Mouse (Mus musculus): ENCODE measurements around the gene Cntn5. TPM values are rescaled to one million over a fixed set of nuclear protein-coding genes. Genes with fewer than 3 reads are reported as not detected.
"Not testable (repeated sequence)": the region's sequence is repeated elsewhere in the genome, so short reads cannot be mapped to it uniquely, and the experiment has no call there.

The Cntn5 gene
- polyA plus RNA-seq, 1 experiment from 2014 or later: 3.0 TPM

- H3K4me3 ChIP-seq: no peak overlapping the region
- no peak for ATAC-seq (ENCODE audit: insufficient number of reproducible peaks, insufficient read depth, low FRiP score, low TSS enrichment)
- H3K27ac ChIP-seq: no peak overlapping the region
- H3K4me2 ChIP-seq (replicated peaks): no peak overlapping the region
- no peaks in the 10 kb centered on the region for H3K4me1 ChIP-seq
- H3K36me3 ChIP-seq: no peaks in the 10 kb centered on the region
- H3K9me3 ChIP-seq: no peaks in the 10 kb centered on the region
- H3K9ac ChIP-seq: no peak overlapping the region
- WGBS: 90% methylated on average over 5 of the region's 5 CpGs
- H3K27me3 ChIP-seq: no peaks in the 10 kb centered on the region
Measured at GRCm38 (mm10) chr9:10645951-10646350, 258.6 kb downstream of the Cntn5 start.

- Histone ChIP-seq H3K4me3 (no peak overlapping the region), H3K4me2 (replicated peaks) (no peak overlapping the region), H3K4me1 (no peaks in the 10 kb centered on the region), H3K9me3 (no peaks in the 10 kb centered on the region), H3K27me3 (no peaks in the 10 kb centered on the region), H3K36me3 (no peaks in the 10 kb centered on the region), H3K27ac (no peak overlapping the region), H3K9ac (no peak overlapping the region)
- WGBS: 74% methylated on average over 7 of the region's 7 CpGs
- no peak for ATAC-seq (ENCODE audit: insufficient number of reproducible peaks, insufficient read depth, low FRiP score, low TSS enrichment)
Measured at GRCm38 (mm10) chr9:10645045-10645830, 259.3 kb downstream of the Cntn5 start.

GRCm38 (mm10) chr9:10618036-10618435 is 286.5 kb downstream of the Cntn5 start:
- ATAC-seq (ENCODE audit: insufficient number of reproducible peaks, insufficient read depth, low FRiP score, low TSS enrichment): no peak
- H3K36me3 ChIP-seq: no peaks in the 10 kb centered on the region
- no peak overlapping the region for H3K4me2 ChIP-seq (replicated peaks)
- no peaks in the 10 kb centered on the region for H3K4me1 ChIP-seq
- H3K9ac ChIP-seq: no peak overlapping the region
- H3K27me3 ChIP-seq: no peaks in the 10 kb centered on the region
- H3K27ac ChIP-seq: no peak overlapping the region
- H3K4me3 ChIP-seq: no peak overlapping the region
- WGBS: 78% methylated on average over 5 of the region's 5 CpGs
- H3K9me3 ChIP-seq: no peaks in the 10 kb centered on the region

GRCm38 (mm10) chr9:10575346-10576241 is 329.0 kb downstream of the Cntn5 start:
- H3K27me3 ChIP-seq: no peaks in the 10 kb centered on the region
- no peak overlapping the region for H3K27ac ChIP-seq
- no peak overlapping the region for H3K9ac ChIP-seq
- no peaks in the 10 kb centered on the region for H3K9me3 ChIP-seq
- H3K4me3 ChIP-seq: no peak overlapping the region
- 79% methylated on average over 7 of the region's 7 CpGs for WGBS
- no peak for ATAC-seq (ENCODE audit: insufficient number of reproducible peaks, insufficient read depth, low FRiP score, low TSS enrichment)
- H3K4me1 ChIP-seq: no peaks in the 10 kb centered on the region
- no peak overlapping the region for H3K4me2 ChIP-seq (replicated peaks)
- H3K36me3 ChIP-seq: no peaks in the 10 kb centered on the region

GRCm38 (mm10) chr9:10569830-10570229 is 334.7 kb downstream of the Cntn5 start:
- Histone ChIP-seq H3K36me3 (no peaks in the 10 kb centered on the region), H3K9me3 (no peaks in the 10 kb centered on the region), H3K4me1 (no peaks in the 10 kb centered on the region), H3K27me3 (no peaks in the 10 kb centered on the region), H3K9ac (no peak overlapping the region), H3K4me2 (replicated peaks) (no peak overlapping the region), H3K4me3 (no peak overlapping the region), H3K27ac (no peak overlapping the region)
- no peak for ATAC-seq (ENCODE audit: insufficient number of reproducible peaks, insufficient read depth, low FRiP score, low TSS enrichment)

GRCm38 (mm10) chr9:10540877-10541276 is 363.7 kb downstream of the Cntn5 start:
- not testable (repeated sequence) for H3K4me3 ChIP-seq; H3K27me3 ChIP-seq; H3K4me1 ChIP-seq; H3K4me2 ChIP-seq (replicated peaks); H3K9ac ChIP-seq; H3K9me3 ChIP-seq; H3K27ac ChIP-seq; ATAC-seq (ENCODE audit: insufficient number of reproducible peaks, insufficient read depth, low FRiP score, low TSS enrichment); H3K36me3 ChIP-seq
- WGBS: 53% methylated on average over 5 of the region's 5 CpGs

- Histone ChIP-seq H3K4me2 (replicated peaks) (no peak overlapping the region), H3K4me3 (no peak overlapping the region), H3K9me3 (no peaks in the 10 kb centered on the region), H3K27ac (no peak overlapping the region), H3K9ac (no peak overlapping the region), H3K27me3 (no peaks in the 10 kb centered on the region), H3K36me3 (no peaks in the 10 kb centered on the region), H3K4me1 (no peaks in the 10 kb centered on the region)
- ATAC-seq (ENCODE audit: insufficient number of reproducible peaks, insufficient read depth, low FRiP score, low TSS enrichment): no peak
- 78% methylated on average over 5 of the region's 5 CpGs for WGBS
Measured at GRCm38 (mm10) chr9:10532248-10532647, 372.3 kb downstream of the Cntn5 start.

GRCm38 (mm10) chr9:10531087-10531486 is 373.5 kb downstream of the Cntn5 start:
- Histone ChIP-seq H3K36me3 (no peaks in the 10 kb centered on the region), H3K4me2 (replicated peaks) (no peak overlapping the region), H3K9me3 (no peaks in the 10 kb centered on the region), H3K27ac (no peak overlapping the region), H3K4me1 (no peaks in the 10 kb centered on the region), H3K9ac (no peak overlapping the region), H3K4me3 (no peak overlapping the region), H3K27me3 (no peaks in the 10 kb centered on the region)
- 85% methylated on average over 2 of the region's 2 CpGs for WGBS
- no peak for ATAC-seq (ENCODE audit: insufficient number of reproducible peaks, insufficient read depth, low FRiP score, low TSS enrichment)

- H3K9ac ChIP-seq: no peak overlapping the region
- no peaks in the 10 kb centered on the region for H3K4me1 ChIP-seq
- H3K27ac ChIP-seq: no peak overlapping the region
- H3K27me3 ChIP-seq: no peaks in the 10 kb centered on the region
- 90% methylated on average over 4 of the region's 4 CpGs for WGBS
- no peaks in the 10 kb centered on the region for H3K36me3 ChIP-seq
- H3K4me3 ChIP-seq: no peak overlapping the region
- no peak for ATAC-seq (ENCODE audit: insufficient number of reproducible peaks, insufficient read depth, low FRiP score, low TSS enrichment)
- H3K4me2 ChIP-seq (replicated peaks): no peak overlapping the region
- no peaks in the 10 kb centered on the region for H3K9me3 ChIP-seq
Measured at GRCm38 (mm10) chr9:10529528-10529927, 375.0 kb downstream of the Cntn5 start.

- 86% methylated on average over 1 of the region's 1 CpGs for WGBS
- ATAC-seq (ENCODE audit: insufficient number of reproducible peaks, insufficient read depth, low FRiP score, low TSS enrichment): no peak
Measured at GRCm38 (mm10) chr9:10529113-10529512, 375.5 kb downstream of the Cntn5 start.

GRCm38 (mm10) chr9:10528692-10529091 is 375.9 kb downstream of the Cntn5 start:
- ATAC-seq (ENCODE audit: insufficient number of reproducible peaks, insufficient read depth, low FRiP score, low TSS enrichment): no peak
- WGBS: 77% methylated on average over 5 of the region's 5 CpGs
- H3K27ac ChIP-seq: no peak overlapping the region

More at GRCm38 (mm10) chr9:10529113-10529512, 375.5 kb downstream of the Cntn5 start:
- H3K9ac ChIP-seq: no peak overlapping the region
- H3K4me2 ChIP-seq (replicated peaks): no peak overlapping the region
- H3K4me1 ChIP-seq: no peaks in the 10 kb centered on the region
- no peak overlapping the region for H3K4me3 ChIP-seq
- H3K36me3 ChIP-seq: no peaks in the 10 kb centered on the region
- no peaks in the 10 kb centered on the region for H3K9me3 ChIP-seq
- no peak overlapping the region for H3K27ac ChIP-seq
- no peaks in the 10 kb centered on the region for H3K27me3 ChIP-seq

More at GRCm38 (mm10) chr9:10528692-10529091, 375.9 kb downstream of the Cntn5 start:
- no peak overlapping the region for H3K4me3 ChIP-seq
- no peaks in the 10 kb centered on the region for H3K27me3 ChIP-seq
- H3K4me1 ChIP-seq: no peaks in the 10 kb centered on the region
- H3K4me2 ChIP-seq (replicated peaks): no peak overlapping the region
- no peaks in the 10 kb centered on the region for H3K36me3 ChIP-seq
- no peak overlapping the region for H3K9ac ChIP-seq
- H3K9me3 ChIP-seq: no peaks in the 10 kb centered on the region

Data from embryonic facial prominence, embryonic 12.5 days (tissue).